Mouse (Mus musculus): ENCODE results near the gene Il31ra.

DNA sequence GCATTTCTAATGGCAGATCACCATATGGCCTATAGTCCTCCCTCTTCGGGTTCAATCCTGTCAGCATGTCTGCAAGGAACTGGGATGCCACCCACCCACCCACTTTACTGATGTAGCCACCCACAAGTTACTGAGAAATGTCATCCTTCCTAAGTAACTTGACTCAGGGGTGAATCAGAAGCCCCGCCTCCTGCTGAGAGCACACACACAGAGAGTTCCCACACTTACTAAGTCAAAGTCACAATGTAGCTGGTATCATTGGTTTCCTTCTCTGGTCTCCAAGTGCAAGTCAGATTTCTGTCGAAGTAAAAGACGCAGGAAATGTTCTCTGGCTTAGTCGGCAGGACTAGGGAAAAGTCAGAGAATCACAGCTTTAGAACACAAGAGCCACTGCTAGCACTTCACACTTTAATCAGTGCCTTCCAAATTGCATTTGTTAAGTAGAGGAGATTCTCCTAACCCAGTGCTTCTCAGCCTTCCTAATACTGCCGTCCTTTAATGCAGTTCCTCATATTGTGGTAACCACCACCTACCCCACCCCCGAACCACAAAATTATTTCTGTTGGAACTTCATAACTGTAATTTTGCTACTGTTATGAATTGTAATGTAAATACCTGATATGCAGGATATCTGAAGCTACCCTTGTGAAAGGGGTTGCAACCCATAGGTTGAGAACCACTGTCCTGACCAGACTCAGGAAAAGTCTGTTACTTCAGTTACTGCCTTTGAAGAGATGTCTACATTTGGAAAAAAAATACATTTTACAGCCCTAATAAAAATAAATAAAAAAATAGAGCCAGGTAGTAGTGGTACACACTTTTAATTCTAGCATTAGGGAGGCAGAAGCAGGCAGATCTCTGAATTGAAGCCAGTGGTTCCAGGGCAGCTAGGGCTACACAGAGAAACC is 42.3 kb downstream of the Il31ra start:
- TF ChIP-seq E2F4 (IDR thresholded peaks at IDR 0.05; ENCODE audit: insufficient read depth) (no peak), MYOD1 (IDR thresholded peaks at IDR 0.05; ENCODE audit: control insufficient read depth in 1 of 3, insufficient read length in 2 of 3, low read depth in 2 of 3) (no peak), POLR2A (IDR thresholded peaks at IDR 0.05; ENCODE audit: insufficient read length, low read depth) (no peak), MAX (IDR thresholded peaks at IDR 0.05; ENCODE audit: low read depth) (no peak), USF1 (IDR thresholded peaks at IDR 0.05; ENCODE audit: low read depth) (no peak), TCF12 (IDR thresholded peaks at IDR 0.05; ENCODE audit: insufficient read depth, poor library complexity, severe bottlenecking) (no peak), MYOG (IDR thresholded peaks at IDR 0.05; ENCODE audit: control insufficient read depth in 1 of 3, insufficient read depth in 1 of 3, insufficient read length in 2 of 3, low read depth in 2 of 3) (no peak)
